Mouse (Mus musculus) hindbrain, postnatal 0 days (tissue): ENCODE measurements around the gene Itpr1. TPM values are rescaled to one million over a fixed set of nuclear protein-coding genes. Genes with fewer than 3 reads are reported as not detected.

ENCODE experiments used
- ATAC-seq: fragments of 200-750 bp; cut with Nextera tagmentation; 2 replicates; pipeline ENCODE4 v1.8.0; 2017; ENCODE audit warnings: mild to moderate bottlenecking, moderate TSS enrichment, moderate library complexity
- DNase-seq: peaks from one replicate; pipeline ENCODE4 v3.0.0-alpha.2; 2015; ENCODE audit warnings: low spot score
- H3K27ac ChIP-seq: fragments of 300-500 bp; sonication (generic); 2 replicates; pipeline ENCODE4 v1.5.1; 2014; ENCODE audit warnings: mild to moderate bottlenecking
- H3K27me3 ChIP-seq: fragments of 300-500 bp; sonication (generic); 2 replicates; pipeline ENCODE4 v1.6.1; 2014; ENCODE audit warnings: low read length, mixed read lengths; ENCODE audit not compliant: insufficient read depth
- H3K36me3 ChIP-seq: fragments of 300-500 bp; sonication (generic); 2 replicates; pipeline ENCODE4 v1.6.1; 2014; ENCODE audit warnings: low read length, mixed read lengths; ENCODE audit not compliant: insufficient read depth
- H3K4me1 ChIP-seq: fragments of 300-500 bp; sonication (generic); 2 replicates; pipeline ENCODE4 v1.6.1; 2014; ENCODE audit warnings: antibody characterized with exemption, low read length, mixed read lengths; ENCODE audit not compliant: insufficient read depth
- H3K4me2 ChIP-seq: fragments of 300-500 bp; sonication (generic); 2 replicates; pipeline ENCODE4 v1.6.1; 2014; ENCODE audit warnings: low read depth, mild to moderate bottlenecking, low read length, moderate library complexity, mixed read lengths
- H3K4me3 ChIP-seq: fragments of 300-500 bp; sonication (generic); 2 replicates; pipeline ENCODE4 v1.5.1; 2014; ENCODE audit warnings: low read length
- H3K9ac ChIP-seq: fragments of 300-500 bp; sonication (generic); replicated peaks from 2 replicates; pipeline ENCODE4 v1.6.1; 2014; ENCODE audit warnings: mild to moderate bottlenecking, low read length, moderate library complexity, mixed read lengths
- H3K9me3 ChIP-seq: fragments of 300-500 bp; sonication (generic); 2 replicates; pipeline ENCODE4 v1.6.1; 2016; ENCODE audit warnings: low read length, mixed read lengths
- CTCF ChIP-seq: IDR thresholded peaks from 2 replicates; pipeline ENCODE4 v1.5.1; 2016; ENCODE audit warnings: antibody characterized with exemption, control low read depth, low read depth
- WGBS: fragments of 180-500 bp; shearing (Covaris S2); extraction: QIAGEN DNeasy Blood & Tissue Kit; methylation state at CpG from one replicate; pipeline ENCODE4 v1.1.7; 2014; 5-methylcytosine and 5-hydroxymethylcytosine counted together
- polyA plus RNA-seq: library from polyadenylated mRNA; unstranded; fragments of >200 nt; fragmentation: Nextera tagmentation; extraction: Ambion mirVana; gene quantifications from 2 replicates; pipeline ENCODE4 v1.2.1, GENCODE M21; 2015
- total RNA-seq: library from RNA; depleted of rRNA; stranded (reverse); fragments of >200 nt; gene quantifications from 2 replicates; pipeline ENCODE4 v1.2.3, GENCODE M21; 2014

Gene Itpr1
- total and polyA plus RNA-seq, 2 experiments from 2014 or later: 7.2 to 47.1 TPM

DNA sequence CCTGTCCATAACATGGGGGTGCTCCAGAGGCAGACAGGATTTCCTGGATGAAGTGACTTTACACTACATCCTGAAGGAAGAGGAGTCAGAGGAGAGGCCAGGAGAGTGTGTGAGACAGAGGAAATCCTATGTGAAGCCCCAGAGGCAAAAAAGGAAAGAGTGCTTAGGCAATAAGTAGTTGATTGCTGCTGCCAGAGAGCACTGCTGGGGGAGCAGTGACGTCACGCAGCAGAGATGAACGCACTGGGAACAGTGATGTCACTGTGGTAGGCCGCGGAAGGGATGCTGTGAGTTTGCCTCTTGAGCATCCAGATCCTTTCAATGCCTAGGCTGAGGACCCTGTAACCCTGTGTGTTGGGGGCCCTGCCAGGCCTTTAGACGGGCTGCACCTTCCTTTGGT lies 264.7 kb downstream of the Itpr1 start:
- ATAC-seq (no peak), DNase-seq (no peak)
- no peaks in the 10 kb centered on the region for H3K9me3 ChIP-seq
- no peak overlapping the region for H3K4me2 ChIP-seq
- no peak overlapping the region for H3K27ac ChIP-seq
- H3K9ac ChIP-seq: no peak overlapping the region
- no peaks in the 10 kb centered on the region for H3K4me1 ChIP-seq
- TF ChIP-seq CTCF: no peak
- no peak overlapping the region for H3K4me3 ChIP-seq
- no peaks in the 10 kb centered on the region for H3K36me3 ChIP-seq
- H3K27me3 ChIP-seq: no peaks in the 10 kb centered on the region
- 88% methylated on average over 6 of the region's 6 CpGs for WGBS

DNA sequence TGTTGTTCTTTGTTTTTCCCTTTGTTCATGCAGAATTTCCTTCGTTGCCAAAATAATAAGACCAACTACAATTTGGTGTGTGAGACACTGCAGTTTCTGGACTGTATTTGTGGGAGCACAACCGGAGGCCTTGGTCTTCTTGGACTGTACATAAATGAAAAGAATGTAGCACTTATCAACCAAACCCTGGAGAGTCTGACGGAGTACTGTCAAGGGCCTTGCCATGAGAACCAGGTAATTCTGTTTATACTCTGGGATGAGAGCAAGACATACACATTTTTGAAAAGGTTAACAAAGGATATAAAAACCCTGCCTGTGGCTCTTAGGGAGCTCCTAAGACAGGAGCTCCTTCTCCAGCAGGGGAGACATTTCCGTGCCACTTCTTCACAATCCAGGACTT lies 268.3 kb downstream of the Itpr1 start:
- Histone ChIP-seq H3K4me3 (no peak overlapping the region), H3K9ac (no peak overlapping the region), H3K4me1 (no peaks in the 10 kb centered on the region), H3K36me3 (no peaks in the 10 kb centered on the region), H3K9me3 (no peaks in the 10 kb centered on the region), H3K27ac (no peak overlapping the region), H3K27me3 (no peaks in the 10 kb centered on the region), H3K4me2 (no peak overlapping the region)
- 92% methylated on average over 4 of the region's 4 CpGs for WGBS
- ATAC-seq (no peak), DNase-seq (no peak)
- no peak for TF ChIP-seq CTCF

DNA sequence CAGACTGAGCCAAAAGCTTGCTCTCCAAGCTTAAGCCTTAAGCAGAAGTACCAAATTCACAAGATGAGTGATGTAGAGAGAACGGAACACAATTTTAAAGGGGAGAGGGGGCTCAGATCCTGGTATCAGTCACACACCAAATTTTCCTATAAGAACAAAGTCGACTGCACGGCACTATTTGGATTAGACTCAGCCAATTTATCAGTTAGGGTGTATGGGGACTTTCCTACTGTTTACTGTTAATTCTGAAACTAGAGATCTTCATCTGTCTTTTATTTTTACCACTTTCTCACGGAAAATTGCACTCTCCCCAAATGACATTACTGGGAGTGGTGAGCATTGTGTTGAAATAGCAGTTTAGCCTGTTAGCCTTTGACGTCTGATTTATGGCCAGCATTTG lies 269.6 kb downstream of the Itpr1 start:
- 88% methylated on average over 5 of the region's 5 CpGs for WGBS
- Histone ChIP-seq H3K27ac (no peak overlapping the region), H3K9ac (no peak overlapping the region), H3K36me3 (no peaks in the 10 kb centered on the region), H3K27me3 (no peaks in the 10 kb centered on the region), H3K4me1 (no peaks in the 10 kb centered on the region), H3K4me3 (no peak overlapping the region), H3K9me3 (no peaks in the 10 kb centered on the region), H3K4me2 (no peak overlapping the region)
- no peak for DNase-seq
- no peak for ATAC-seq
- TF ChIP-seq CTCF: no peak

DNA sequence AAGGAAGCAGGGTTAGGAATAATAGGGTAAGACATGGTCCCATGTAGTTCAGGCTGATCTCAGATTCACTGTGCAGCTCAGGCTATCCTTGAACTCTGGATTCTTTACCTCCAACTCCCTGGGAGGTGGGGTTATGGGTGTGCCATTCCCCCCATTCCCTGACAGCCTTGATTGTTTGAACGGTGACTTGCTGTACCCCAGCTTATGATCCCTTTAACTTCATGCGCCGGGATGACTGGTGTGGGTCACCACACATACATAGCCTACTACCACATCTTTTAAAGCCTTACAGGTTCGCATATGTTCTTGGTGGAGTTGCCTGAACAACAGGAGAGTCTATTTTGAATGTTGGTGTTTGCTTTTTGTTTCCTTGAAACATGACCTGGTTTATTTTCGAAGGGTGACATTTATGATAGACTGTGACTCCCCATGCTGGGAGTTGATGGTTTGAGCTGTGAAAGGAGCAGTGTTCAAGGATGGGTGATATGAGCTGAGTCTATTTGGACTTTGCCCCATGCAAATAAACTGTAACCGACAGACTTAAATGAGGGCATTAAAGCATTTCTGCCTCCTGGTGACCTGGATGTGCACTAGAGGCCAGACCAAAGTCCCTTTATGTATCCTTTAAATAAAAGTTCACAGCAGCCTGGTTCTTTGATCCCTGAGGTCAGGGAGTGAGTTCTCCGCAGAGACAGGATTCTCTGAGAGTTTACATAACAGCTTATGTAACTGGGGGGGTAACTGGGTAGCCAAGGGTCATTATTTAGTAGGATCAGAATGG lies 273.5 kb downstream of the Itpr1 start:
- Histone ChIP-seq H3K9me3 (no peaks in the 10 kb centered on the region), H3K4me1 (no peaks in the 10 kb centered on the region), H3K27ac (no peak overlapping the region), H3K9ac (no peak overlapping the region), H3K36me3 (no peaks in the 10 kb centered on the region), H3K27me3 (no peaks in the 10 kb centered on the region), H3K4me3 (no peak overlapping the region), H3K4me2 (no peak overlapping the region)
- TF ChIP-seq CTCF: no peak
- WGBS: 92% methylated on average over 7 of the region's 7 CpGs
- no peak for ATAC-seq
- no peak for DNase-seq

DNA sequence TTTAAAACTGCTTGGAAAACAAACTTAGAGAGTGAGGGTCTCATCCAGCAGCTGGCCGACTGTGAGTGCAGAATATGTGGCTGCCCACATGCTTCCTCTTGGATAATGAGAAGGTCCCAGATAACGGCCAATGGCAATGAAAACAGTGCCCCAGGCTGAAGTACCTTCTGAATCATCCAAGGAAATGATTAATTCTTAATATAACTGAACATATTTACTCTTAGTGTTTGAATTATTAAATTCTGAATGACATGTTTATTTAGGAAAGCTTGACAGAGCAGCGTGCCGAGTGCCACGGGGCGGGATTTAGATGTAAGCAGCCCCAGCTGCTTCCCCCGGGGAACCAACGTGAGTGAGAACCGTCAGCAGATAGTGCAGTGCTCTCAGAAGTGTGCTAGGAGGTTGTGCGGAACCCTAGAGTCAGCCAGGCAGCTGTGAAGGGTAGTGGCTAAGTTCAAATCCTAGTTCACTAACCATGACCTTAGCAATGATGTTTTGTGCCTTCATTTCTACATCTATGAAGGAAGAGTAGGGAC lies 274.5 kb downstream of the Itpr1 start:
- H3K36me3 ChIP-seq: no peaks in the 10 kb centered on the region
- H3K4me3 ChIP-seq: no peak overlapping the region
- no peaks in the 10 kb centered on the region for H3K4me1 ChIP-seq
- WGBS: 72% methylated on average over 10 of the region's 10 CpGs
- no peak overlapping the region for H3K4me2 ChIP-seq
- no peak for DNase-seq
- ATAC-seq: no peak
- no peak for TF ChIP-seq CTCF
- no peaks in the 10 kb centered on the region for H3K27me3 ChIP-seq
- no peaks in the 10 kb centered on the region for H3K9me3 ChIP-seq
- H3K9ac ChIP-seq: no peak overlapping the region
- no peak overlapping the region for H3K27ac ChIP-seq

DNA sequence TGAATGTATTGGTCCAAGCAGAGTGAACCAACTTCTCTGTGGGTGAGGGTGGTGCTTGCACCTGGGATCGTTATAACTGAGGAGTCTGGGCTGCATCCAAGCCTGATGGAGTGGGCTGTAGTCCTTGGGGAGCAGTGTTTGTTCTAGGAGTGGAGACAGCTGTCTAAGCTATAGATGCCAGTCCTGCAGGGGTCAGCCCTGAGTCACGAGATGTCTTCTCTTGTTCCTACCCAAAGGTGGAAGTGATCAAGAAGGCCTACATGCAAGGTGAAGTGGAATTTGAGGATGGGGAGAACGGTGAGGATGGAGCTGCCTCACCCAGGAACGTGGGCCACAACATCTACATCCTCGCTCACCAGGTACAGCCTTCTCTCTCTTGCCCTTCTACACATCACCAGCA lies 275.4 kb downstream of the Itpr1 start:
- 86% methylated on average over 5 of the region's 5 CpGs for WGBS
- Histone ChIP-seq H3K4me1 (no peaks in the 10 kb centered on the region), H3K27me3 (no peaks in the 10 kb centered on the region), H3K4me2 (no peak overlapping the region), H3K27ac (no peak overlapping the region), H3K9me3 (no peaks in the 10 kb centered on the region), H3K36me3 (no peaks in the 10 kb centered on the region), H3K4me3 (no peak overlapping the region), H3K9ac (no peak overlapping the region)
- no peak for ATAC-seq
- TF ChIP-seq CTCF: no peak
- no peak for DNase-seq

DNA sequence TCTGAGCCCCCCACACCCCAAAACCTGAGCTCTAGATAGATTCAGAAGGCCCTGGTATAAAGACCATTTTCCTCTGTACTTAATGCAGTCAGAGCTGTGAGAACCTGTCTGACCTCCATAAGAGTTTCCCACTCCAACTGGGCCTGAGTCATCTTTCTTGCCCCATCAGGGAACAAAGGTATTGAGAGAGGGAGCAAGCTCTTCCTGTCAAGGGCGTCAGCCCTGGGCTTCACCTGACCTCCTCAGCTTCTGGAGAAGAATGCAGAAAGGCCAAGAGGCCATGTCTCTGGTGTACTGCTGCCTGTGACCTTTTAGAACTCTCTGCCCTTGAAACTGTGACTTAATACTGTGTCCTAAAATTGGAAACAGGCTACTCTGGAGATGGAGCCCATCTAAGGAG lies 279.1 kb downstream of the Itpr1 start:
- no peaks in the 10 kb centered on the region for H3K27me3 ChIP-seq
- DNase-seq: no peak
- no peak overlapping the region for H3K27ac ChIP-seq
- no peak for TF ChIP-seq CTCF
- no peaks in the 10 kb centered on the region for H3K9me3 ChIP-seq
- no peaks in the 10 kb centered on the region for H3K36me3 ChIP-seq
- H3K9ac ChIP-seq: no peak overlapping the region
- ATAC-seq: no peak
- peaks cover 6% of the 10 kb centered on the region; the same call in 1 of the 2 replicates for H3K4me1 ChIP-seq
- H3K4me3 ChIP-seq: no peak overlapping the region
- H3K4me2 ChIP-seq: no peak overlapping the region
- 70% methylated on average over 1 of the region's 1 CpGs for WGBS
